Mouse (Mus musculus) lung, adult 2 months (tissue): Measurements from ENCODE around the gene Dnajc28.

Experiments
- CTCF ChIP-seq: fragments of 200-500 bp; IDR thresholded peaks from 2 replicates; pipeline ENCODE4 v1.5.1; 2011; ENCODE audit warnings: mild to moderate bottlenecking, low read length, control low read depth; ENCODE audit not compliant: insufficient read depth
- POLR2A ChIP-seq: fragments of 200-500 bp; IDR thresholded peaks from 2 replicates; pipeline ENCODE4 v1.6.1; 2011; ENCODE audit warnings: low read depth, mild to moderate bottlenecking, control low read depth, low read length, borderline replicate concordance; ENCODE audit errors: extremely low read depth

DNA sequence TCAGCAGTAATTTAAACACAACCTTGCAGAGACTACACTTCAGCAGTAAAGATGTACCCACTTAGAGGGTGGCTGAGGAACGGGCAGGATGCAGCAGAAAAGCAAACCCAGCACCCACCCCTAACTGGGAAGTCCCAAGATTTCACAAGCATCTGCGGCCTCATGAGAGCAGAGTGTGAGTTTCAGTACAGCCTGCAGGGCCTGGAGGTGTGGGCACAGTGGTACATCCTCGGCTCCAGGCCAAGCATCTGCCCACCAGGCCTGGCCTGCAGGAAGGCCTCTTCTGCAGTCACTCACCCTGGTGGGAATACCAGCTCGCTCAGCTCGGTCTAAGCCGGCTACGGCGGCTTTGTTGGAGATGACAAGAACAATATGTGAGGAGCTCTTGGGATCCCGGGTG, 4.2 kb upstream of the Dnajc28 start:
- TF ChIP-seq CTCF (no peak), POLR2A (no peak)
